Mouse (Mus musculus) ZHBTc4 (cell line): ENCODE measurements at regions not wholly inside any gene's neighbourhood (a gene's known extent, or its start where the extent isn't known, plus 50 kb on each side); places are given as distances from the start of the nearest gene placed in this dataset.

Source experiments
- DNase-seq: peaks from one replicate; pipeline ENCODE4 v3.0.0-alpha.2; 2011; ENCODE audit warnings: low read depth, low spot score

DNA sequence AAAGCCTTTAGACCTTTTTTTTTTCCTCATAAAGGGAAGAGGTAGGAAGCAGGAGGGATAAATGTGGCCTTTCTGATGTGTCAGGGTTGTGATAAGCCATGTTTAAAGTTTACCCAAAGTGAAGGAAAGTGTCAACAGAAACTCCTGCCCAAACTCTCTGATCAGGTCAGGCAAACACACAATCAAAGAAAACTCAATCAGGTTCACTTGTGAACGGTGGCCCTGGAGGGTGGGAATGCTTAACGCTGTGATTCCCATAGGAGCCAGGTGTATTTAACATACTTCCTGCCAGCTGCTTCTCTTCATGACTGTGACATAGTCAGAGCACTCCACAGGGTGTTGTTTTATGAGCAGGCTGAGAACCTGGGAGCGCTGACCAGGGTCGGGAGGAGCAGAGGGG, 59.1 kb upstream of the Sox9 start:
- no peak for DNase-seq

GRCm38 (mm10) chr11:112728154-112728952, 53.7 kb upstream of the Sox9 start:
- DNase-seq = peak; percentile 19
